Mouse (Mus musculus): ENCODE measurements around the gene Tgfbr3. TPM values are rescaled to one million over a fixed set of nuclear protein-coding genes. Genes with fewer than 3 reads are reported as not detected.

Gene Tgfbr3
- polyA plus RNA-seq, 1 experiment: 0.71 TPM

DNA sequence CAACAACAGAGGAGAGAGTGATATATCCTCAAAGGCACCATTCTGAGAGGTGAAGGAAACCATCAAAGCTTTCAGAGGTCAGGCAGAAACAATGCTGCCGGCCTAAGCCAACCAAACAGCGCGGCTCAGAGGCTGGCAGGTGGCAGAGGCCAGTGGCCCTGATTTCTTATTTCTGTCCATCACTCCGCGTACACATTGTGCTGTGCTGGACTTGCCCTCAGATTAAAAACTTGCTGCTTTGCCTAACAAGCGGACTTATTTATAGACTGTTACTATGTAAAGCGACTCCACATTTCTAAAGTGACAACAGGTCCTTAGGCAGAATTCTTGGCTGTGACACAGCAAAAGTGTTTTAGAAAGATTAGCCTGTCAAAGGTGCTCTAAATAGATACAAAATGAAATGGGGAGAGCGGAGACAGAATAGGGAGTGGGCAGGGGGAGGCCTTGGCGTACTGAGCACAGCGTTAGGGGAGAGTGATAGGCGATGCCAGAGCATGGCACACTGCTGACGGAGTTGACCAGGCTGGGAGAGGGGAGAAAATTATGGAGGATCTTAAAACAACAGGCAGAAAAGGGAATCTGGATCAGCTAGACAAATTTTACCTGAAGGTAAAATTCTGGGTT is 227.1 kb downstream of the Tgfbr3 start:
- Histone ChIP-seq H3ac (ENCODE audit: control insufficient read depth, insufficient read length) (no peak overlapping the region), H3K27me3 (ENCODE audit: control insufficient read depth, insufficient read depth, insufficient read length) (peaks cover 5% of the 10 kb centered on the region), H3K4me2 (ENCODE audit: low read depth) (no peak overlapping the region), H3K4me3 (no peak overlapping the region), H3K79me2 (ENCODE audit: control insufficient read depth, insufficient read depth) (no peaks in the 10 kb centered on the region), H3K36me3 (ENCODE audit: control insufficient read depth, insufficient read depth) (no peaks in the 10 kb centered on the region)
- TF ChIP-seq TCF12 (IDR thresholded peaks at IDR 0.05; ENCODE audit: insufficient read depth, poor library complexity, severe bottlenecking) (no peak), SRF (IDR thresholded peaks at IDR 0.05; ENCODE audit: control insufficient read depth, insufficient read length, low read depth) (no peak)

DNA sequence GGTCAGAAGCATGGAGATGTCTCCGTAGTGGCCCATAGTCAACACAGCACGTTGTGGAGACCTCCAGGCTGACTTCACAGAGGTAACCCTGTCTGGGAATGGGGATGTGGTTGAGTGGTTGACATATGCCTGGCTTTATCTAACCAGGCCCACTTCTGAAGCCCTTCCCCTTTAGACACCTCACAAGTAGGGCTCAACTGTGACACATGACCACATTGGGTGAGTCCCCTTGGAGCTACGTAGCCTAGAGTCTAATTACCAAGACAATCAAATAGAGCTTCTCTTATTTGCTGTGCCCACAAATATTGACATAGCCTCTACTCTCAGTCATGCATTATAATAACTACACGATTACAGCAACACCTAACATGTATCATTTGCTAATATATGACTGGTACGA is 229.9 kb downstream of the Tgfbr3 start:
- Histone ChIP-seq H3K4me3 (no peak overlapping the region), H3K36me3 (ENCODE audit: control insufficient read depth, insufficient read depth) (no peaks in the 10 kb centered on the region), H3ac (ENCODE audit: control insufficient read depth, insufficient read length) (no peak overlapping the region), H3K27me3 (ENCODE audit: control insufficient read depth, insufficient read depth, insufficient read length) (no peaks in the 10 kb centered on the region), H3K79me2 (ENCODE audit: control insufficient read depth, insufficient read depth) (no peaks in the 10 kb centered on the region), H3K4me2 (ENCODE audit: low read depth) (no peak overlapping the region)
- TF ChIP-seq SRF (IDR thresholded peaks at IDR 0.05; ENCODE audit: control insufficient read depth, insufficient read length, low read depth) (no peak), USF1 (IDR thresholded peaks at IDR 0.05; ENCODE audit: low read depth) (no peak), MYOG (IDR thresholded peaks at IDR 0.05; ENCODE audit: control insufficient read depth in 1 of 3, insufficient read depth in 1 of 3, insufficient read length in 2 of 3, low read depth in 2 of 3) (no peak), REST (IDR thresholded peaks at IDR 0.05; ENCODE audit: insufficient read depth, insufficient read length) (no peak), CEBPB (IDR thresholded peaks at IDR 0.05; ENCODE audit: insufficient read depth, poor library complexity, severe bottlenecking) (no peak), E2F4 (IDR thresholded peaks at IDR 0.05; ENCODE audit: insufficient read depth) (no peak), MYOD1 (IDR thresholded peaks at IDR 0.05; ENCODE audit: control insufficient read depth in 1 of 3, insufficient read length in 2 of 3, low read depth in 2 of 3) (no peak), POLR2A (IDR thresholded peaks at IDR 0.05; ENCODE audit: insufficient read length, low read depth) (no peak), TCF12 (IDR thresholded peaks at IDR 0.05; ENCODE audit: insufficient read depth, poor library complexity, severe bottlenecking) (no peak), MAX (IDR thresholded peaks at IDR 0.05; ENCODE audit: low read depth) (no peak), TCF3 (IDR thresholded peaks at IDR 0.05; ENCODE audit: insufficient read length, low read depth) (no peak), POLR2AphosphoS2 (IDR thresholded peaks at IDR 0.05; ENCODE audit: insufficient read length, low read depth) (no peak)

DNA sequence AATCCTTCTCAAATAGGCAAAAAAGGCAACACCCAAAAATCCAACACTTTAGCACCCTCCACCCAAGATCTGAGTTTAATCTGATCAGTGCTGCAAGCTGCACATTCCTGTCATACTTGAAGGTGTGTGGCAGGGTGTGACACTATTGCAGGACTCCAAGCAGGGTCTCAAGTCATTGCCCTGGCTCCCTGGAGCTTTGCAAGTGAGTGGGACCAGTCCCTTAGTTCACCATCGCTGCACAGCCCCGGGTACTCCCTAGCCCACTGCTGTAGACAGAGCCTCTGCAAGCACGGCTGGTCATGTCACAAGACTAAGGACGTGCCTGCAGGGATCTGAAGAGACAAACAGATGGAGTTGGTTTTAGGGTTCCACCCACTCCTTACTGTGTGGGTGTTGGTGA is 230.8 kb downstream of the Tgfbr3 start:
- TF ChIP-seq SRF (IDR thresholded peaks at IDR 0.05; ENCODE audit: control insufficient read depth, insufficient read length, low read depth) (no peak), USF1 (IDR thresholded peaks at IDR 0.05; ENCODE audit: low read depth) (no peak), E2F4 (IDR thresholded peaks at IDR 0.05; ENCODE audit: insufficient read depth) (no peak)
- Histone ChIP-seq H3K4me3 (no peak overlapping the region), H3K4me2 (ENCODE audit: low read depth) (no peak overlapping the region)

More for the DNA sequence above, 230.8 kb downstream of the Tgfbr3 start:
- Histone ChIP-seq H3K27me3 (ENCODE audit: control insufficient read depth, insufficient read depth, insufficient read length) (no peaks in the 10 kb centered on the region), H3K79me2 (ENCODE audit: control insufficient read depth, insufficient read depth) (no peaks in the 10 kb centered on the region), H3K36me3 (ENCODE audit: control insufficient read depth, insufficient read depth) (no peaks in the 10 kb centered on the region), H3ac (ENCODE audit: control insufficient read depth, insufficient read length) (no peak overlapping the region)

Other genes starting within 250 kb of the Tgfbr3 start
- gene Brdt, start 41.5 kb upstream of the Tgfbr3 start, polyA plus RNA-seq (2012; fragmentation: generic; extraction: Trizol): 0.95 TPM
- not detected for gene Ephx4, start 113.1 kb upstream of the Tgfbr3 start, polyA plus RNA-seq (2012; fragmentation: generic; extraction: Trizol)
- not detected for gene Lpcat2b, start 141.9 kb upstream of the Tgfbr3 start, polyA plus RNA-seq (2012; fragmentation: generic; extraction: Trizol)
- gene Btbd8, start 148.4 kb upstream of the Tgfbr3 start, polyA plus RNA-seq (2012; fragmentation: generic; extraction: Trizol): 0.62 TPM
- gene Gm42669, start 218.0 kb upstream of the Tgfbr3 start, polyA plus RNA-seq (2012; fragmentation: generic; extraction: Trizol): 0.02 TPM
- not detected for gene 1700028K03Rik, start 245.1 kb upstream of the Tgfbr3 start, polyA plus RNA-seq (2012; fragmentation: generic; extraction: Trizol)

Measured in myocyte (in vitro differentiated cells).